Mouse (Mus musculus) pancreas, adult 10 weeks (tissue): Measurements from ENCODE around the gene Radil. TPM values are rescaled to one million over a fixed set of nuclear protein-coding genes. Genes with fewer than 3 reads are reported as not detected.

Source experiments
- polyA plus RNA-seq: library from polyadenylated mRNA; stranded (reverse); fragments of 350-450 nt; fragmentation: Illumina TruSeq; extraction: RNeasy Lipid Tissue Mini Kit (QIAGEN cat#74804); gene quantifications from one replicate; pipeline ENCODE4 v1.2.3, GENCODE M21; 2015; ENCODE audit warnings: low read depth, low replicate concordance; ENCODE audit not compliant: insufficient read depth

Radil gene
- 1.0 TPM for polyA plus RNA-seq

DNA sequence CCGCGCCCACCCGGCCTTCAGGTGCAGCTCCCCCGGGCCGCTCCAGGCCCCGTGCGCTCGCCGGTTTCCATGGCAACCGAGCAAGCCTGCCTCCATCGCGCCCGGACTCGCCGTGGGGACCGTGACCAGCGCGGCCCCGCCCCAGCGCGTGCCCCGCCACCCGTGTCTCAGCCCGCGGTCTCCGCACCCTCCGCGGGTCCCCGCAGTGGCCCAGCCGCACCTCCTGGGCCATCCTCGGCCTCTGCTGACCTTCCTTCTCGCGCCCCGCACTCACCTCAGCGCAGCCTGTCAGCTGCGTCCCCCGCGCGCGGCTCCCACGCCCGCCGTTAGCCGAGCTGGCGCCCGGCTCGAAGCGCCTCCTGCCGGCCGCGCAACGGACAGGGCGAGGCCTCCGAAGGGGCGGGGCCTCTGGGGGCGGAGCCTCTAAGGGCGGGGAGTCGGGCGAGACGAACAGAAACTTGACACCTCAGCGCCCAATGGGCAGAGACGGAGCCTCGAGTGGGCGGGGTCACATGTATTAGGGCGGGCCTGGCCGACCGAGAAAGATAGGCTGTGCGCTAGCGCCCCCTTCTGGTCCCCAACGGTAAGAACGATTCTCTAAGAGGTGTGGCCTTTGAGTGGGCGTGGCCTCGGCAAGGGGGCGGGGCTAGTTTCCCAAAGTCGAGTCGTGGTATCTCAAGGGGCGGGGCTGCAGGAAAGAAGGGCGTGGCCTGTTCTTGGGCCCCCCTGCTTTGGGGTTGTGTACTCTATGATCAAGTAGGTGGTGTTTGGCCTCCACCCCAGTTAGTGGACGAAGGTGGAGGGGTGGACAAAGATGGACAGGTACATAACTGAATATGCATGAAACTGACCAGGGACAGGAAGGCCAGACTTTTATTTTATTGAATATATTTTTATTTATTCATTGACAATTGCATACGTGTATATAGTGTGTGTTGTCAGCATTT, at the start of gene Radil:
Radil (minus strand) TSS at position 393 of the 947 bp plus-strand sequence.

DNA sequence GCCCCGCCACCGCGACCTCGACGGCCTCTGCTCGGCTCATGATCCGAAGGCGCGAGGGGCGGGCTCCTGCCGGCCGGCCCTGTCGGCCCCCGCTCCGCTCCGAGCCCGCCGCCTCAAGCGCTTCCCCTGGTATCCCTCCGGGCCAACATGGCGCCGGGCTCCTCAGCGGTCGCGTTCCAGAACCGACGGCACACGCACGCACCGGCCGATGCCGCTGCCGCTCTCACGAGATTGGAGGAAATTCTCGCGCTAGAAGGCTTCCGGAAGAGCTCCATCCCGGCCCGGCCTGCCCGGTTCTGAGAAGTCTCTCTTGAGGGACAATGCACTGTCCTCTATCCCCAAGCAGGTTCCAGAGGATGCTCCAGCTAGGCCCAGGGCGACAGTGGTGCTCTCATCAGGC, 21.0 kb downstream of the Radil start, which contains the start of gene Papolb:
Papolb (minus strand) TSS at position 162 of the 400 bp plus-strand sequence.

DNA sequence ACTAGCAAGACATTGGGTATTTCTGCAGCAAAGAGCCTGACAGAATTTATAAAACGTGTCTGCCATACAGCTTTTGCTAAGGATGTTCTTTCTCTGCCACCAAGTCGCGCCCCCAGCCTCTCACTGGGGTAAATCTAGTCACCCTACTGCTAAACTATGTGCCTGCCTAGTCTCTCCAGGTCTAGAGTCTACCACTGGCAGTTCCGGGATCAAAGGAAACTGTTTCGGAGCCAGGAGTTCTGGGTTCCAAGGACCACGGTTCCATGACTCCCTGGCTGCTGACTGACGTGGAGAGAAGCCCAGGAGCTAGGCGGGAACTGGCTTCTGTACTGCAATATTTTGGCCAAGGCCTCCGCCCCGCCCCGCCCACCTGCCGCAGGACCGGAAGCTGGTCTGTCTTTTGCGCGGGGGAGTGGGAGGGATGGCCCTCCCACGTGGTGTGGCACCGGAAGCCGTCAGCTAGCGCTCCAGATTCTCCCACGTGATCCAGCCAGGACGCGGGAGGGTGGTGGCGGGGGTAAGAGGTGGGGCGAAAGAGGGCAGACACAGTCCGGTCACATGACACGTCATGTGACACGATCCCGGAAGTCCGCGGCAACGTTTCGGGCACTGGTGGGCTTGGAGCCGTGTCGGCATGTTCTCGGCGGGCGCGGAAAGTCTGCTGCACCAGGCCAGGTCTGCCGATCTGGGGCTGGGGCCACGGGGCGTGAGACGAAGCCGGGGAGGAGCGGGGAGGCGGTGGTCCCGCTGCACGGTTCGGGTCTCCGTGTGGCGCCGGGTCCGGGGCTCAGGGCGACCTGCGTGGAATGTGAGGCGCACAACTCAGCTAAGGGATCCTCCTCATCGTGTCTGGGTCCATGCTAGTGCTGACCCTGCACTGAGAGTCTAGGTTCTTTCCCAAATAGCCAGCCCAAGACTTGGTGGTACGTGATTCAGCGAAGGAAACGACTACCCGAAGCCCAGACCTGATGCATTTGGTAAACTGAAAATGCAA, 87.1 kb downstream of the Radil start, which contains the start of gene Ap5z1:
Ap5z1 (plus strand) TSS at position 484 of the 994 bp plus-strand sequence.

Other genes starting within 250 kb of the Radil start
- 2.8 TPM for gene Foxk1, start 149.6 kb downstream of the Radil start, polyA plus RNA-seq
- gene Ap5z1, start 87.2 kb downstream of the Radil start, polyA plus RNA-seq, result 5.9 TPM
- gene Papolb, start 21.0 kb downstream of the Radil start, polyA plus RNA-seq, result not detected
- gene Mmd2, start 57.7 kb upstream of the Radil start, polyA plus RNA-seq, result 0.72 TPM
- 10.0 TPM for gene Wipi2, start 76.6 kb upstream of the Radil start, polyA plus RNA-seq
- gene Slc29a4, start 141.4 kb upstream of the Radil start, polyA plus RNA-seq, result 2.3 TPM